Mouse (Mus musculus) MEL (cell line): ENCODE results near the gene Rnf141. TPM values are rescaled to one million over a fixed set of nuclear protein-coding genes. Genes with fewer than 3 reads are reported as not detected.

Source experiments
- DNase-seq: peaks from one replicate; pipeline ENCODE4 v3.0.0; 2011; ENCODE audit warnings: low read depth, low spot score
- H3K27ac ChIP-seq: 2 replicates; pipeline ENCODE4 v1.5.1; 2012; ENCODE audit warnings: low read depth, mild to moderate bottlenecking, control low read depth, low read length, moderate library complexity; ENCODE audit not compliant: control insufficient read depth
- H3K27me3 ChIP-seq, 2 experiments: fragments of 150-350 bp in 1 of 2; sonication (generic) in 1 of 2; 2 replicates each; pipeline ENCODE4 v1.6.1; 2012; ENCODE audit warnings: low read length in 2 of 2, mild to moderate bottlenecking in 2 of 2, improper control_type of control experiment in 1 of 2, moderate library complexity in 1 of 2; ENCODE audit not compliant: insufficient read depth in 2 of 2, control insufficient read depth in 1 of 2
- H3K36me3 ChIP-seq, 2 experiments: 2 replicates each; pipeline ENCODE4 v1.6.1; 2012 to 2014; ENCODE audit warnings: low read length in 2 of 2, improper control_type of control experiment in 1 of 2, inconsistent platforms in 1 of 2, mild to moderate bottlenecking in 1 of 2; ENCODE audit not compliant: insufficient read depth in 2 of 2, control insufficient read depth in 1 of 2
- H3K4me1 ChIP-seq, 2 experiments: fragments of 150-350 bp in 1 of 2; sonication (generic) in 1 of 2; 2 replicates each; pipeline ENCODE4 v1.6.1; 2012; ENCODE audit warnings: low read length in 2 of 2, improper control_type of control experiment in 1 of 2, mild to moderate bottlenecking in 1 of 2; ENCODE audit not compliant: insufficient read depth in 2 of 2, control insufficient read depth in 1 of 2
- H3K4me3 ChIP-seq, 2 experiments: fragments of 150-350 bp in 1 of 2; sonication (generic) in 1 of 2; 2 replicates each; pipeline ENCODE4 v1.5.1; 2012; ENCODE audit warnings: low read depth in 2 of 2, low read length in 2 of 2, mild to moderate bottlenecking in 2 of 2, moderate library complexity in 2 of 2, control low read depth in 1 of 2, improper control_type of control experiment in 1 of 2; ENCODE audit not compliant: control insufficient read depth in 1 of 2, insufficient read depth in 1 of 2
- H3K79me2 ChIP-seq: 2 replicates; pipeline ENCODE4 v1.6.1; 2012; ENCODE audit warnings: mild to moderate bottlenecking, low read length, moderate library complexity; ENCODE audit not compliant: control insufficient read depth, poor library complexity, insufficient read depth
- H3K9ac ChIP-seq: 2 replicates; pipeline ENCODE4 v1.6.1; 2012; ENCODE audit warnings: low read depth, mild to moderate bottlenecking, control low read depth, low read length, moderate library complexity; ENCODE audit not compliant: control insufficient read depth, poor library complexity, severe bottlenecking
- H3K9me3 ChIP-seq: fragments of 150-350 bp; sonication (generic); replicated peaks from 2 replicates; pipeline ENCODE4 v1.6.1; 2012; ENCODE audit warnings: mild to moderate bottlenecking, low read length, improper control_type of control experiment, moderate library complexity; ENCODE audit not compliant: insufficient read depth
- BHLHE40 ChIP-seq: IDR thresholded peaks from 2 replicates; pipeline ENCODE4 v1.6.1; 2012; ENCODE audit warnings: low read depth, mild to moderate bottlenecking, inconsistent platforms, low read length, improper control_type of control experiment, borderline replicate concordance
- CHD2 ChIP-seq: IDR thresholded peaks from 2 replicates; pipeline ENCODE4 v1.6.1; 2011; ENCODE audit warnings: low read length, improper control_type of control experiment
- CTCF ChIP-seq, 3 experiments: IDR thresholded peaks in 2 of 3; conservative IDR thresholded peaks in 1 of 3; 2 replicates each; pipeline ENCODE4 v1.5.1; 2011 to 2012; ENCODE audit warnings: low read length in 3 of 3, low read depth in 2 of 3, mild to moderate bottlenecking in 2 of 3, improper control_type of control experiment in 1 of 3, inconsistent platforms in 1 of 3, mixed read lengths in 1 of 3, moderate library complexity in 1 of 3; ENCODE audit not compliant: control insufficient read depth in 1 of 3, insufficient read depth in 1 of 3, poor library complexity in 1 of 3, severe bottlenecking in 1 of 3
- E2F4 ChIP-seq: IDR thresholded peaks from 2 replicates; pipeline ENCODE4 v1.6.1; 2011; ENCODE audit warnings: low read depth, low read length, improper control_type of control experiment, borderline replicate concordance
- ELF1 ChIP-seq: IDR thresholded peaks from 2 replicates; pipeline ENCODE4 v1.6.1; 2014; ENCODE audit warnings: low read depth, mild to moderate bottlenecking, inconsistent platforms, low read length, improper control_type of control experiment, moderate library complexity
- EP300 ChIP-seq, 2 experiments: IDR thresholded peaks; 2 replicates each; pipeline ENCODE4 v1.6.1; 2011; ENCODE audit warnings: improper control_type of control experiment in 2 of 2, low read length in 2 of 2, low read depth in 1 of 2, mild to moderate bottlenecking in 1 of 2
- ETS1 ChIP-seq: IDR thresholded peaks from 2 replicates; pipeline ENCODE4 v1.6.1; 2012; ENCODE audit warnings: low read depth, mild to moderate bottlenecking, inconsistent platforms, low read length, improper control_type of control experiment, moderate library complexity
- GABPA ChIP-seq: IDR thresholded peaks from 2 replicates; pipeline ENCODE4 v1.6.1; 2012; ENCODE audit warnings: low read depth, mild to moderate bottlenecking, inconsistent platforms, low read length, improper control_type of control experiment, moderate library complexity
- GATA1 ChIP-seq: IDR thresholded peaks from 2 replicates; pipeline ENCODE4 v1.6.1; 2011; ENCODE audit warnings: low read depth, low read length, improper control_type of control experiment
- HCFC1 ChIP-seq: IDR thresholded peaks from 2 replicates; pipeline ENCODE4 v1.6.1; 2012; ENCODE audit warnings: low read depth, mild to moderate bottlenecking, inconsistent platforms, low read length, improper control_type of control experiment, moderate library complexity
- JUND ChIP-seq: IDR thresholded peaks from 2 replicates; pipeline ENCODE4 v1.6.1; 2011; ENCODE audit warnings: low read depth, mild to moderate bottlenecking, improper control_type of control experiment, low read length
- KAT2A ChIP-seq: conservative IDR thresholded peaks from 2 replicates; pipeline ENCODE4 v1.6.1; 2012; ENCODE audit warnings: low read depth, low read length, improper control_type of control experiment, inconsistent platforms
- MAFK ChIP-seq: IDR thresholded peaks from 2 replicates; pipeline ENCODE4 v1.6.1; 2011; ENCODE audit warnings: low read depth, mild to moderate bottlenecking, low read length, improper control_type of control experiment, borderline replicate concordance
- MAZ ChIP-seq: IDR thresholded peaks from 2 replicates; pipeline ENCODE4 v1.6.1; 2012; ENCODE audit warnings: low read depth, mild to moderate bottlenecking, inconsistent platforms, low read length, improper control_type of control experiment
- MEF2A ChIP-seq: IDR thresholded peaks from 2 replicates; pipeline ENCODE4 v1.6.1; 2014; ENCODE audit warnings: low read depth, mild to moderate bottlenecking, inconsistent platforms, low read length, improper control_type of control experiment; ENCODE audit not compliant: poor library complexity, insufficient replicate concordance, severe bottlenecking; ENCODE audit errors: extremely low read depth
- MXI1 ChIP-seq: IDR thresholded peaks from 2 replicates; pipeline ENCODE4 v1.6.1; 2011; ENCODE audit warnings: mild to moderate bottlenecking, low read depth, low read length, improper control_type of control experiment
- MYC ChIP-seq: IDR thresholded peaks from 2 replicates; pipeline ENCODE4 v1.6.1; 2011; ENCODE audit warnings: low read depth, mild to moderate bottlenecking, low read length, improper control_type of control experiment, moderate library complexity
- NELFE ChIP-seq: IDR thresholded peaks from 2 replicates; pipeline ENCODE4 v1.6.1; 2011; ENCODE audit warnings: low read depth, low read length, improper control_type of control experiment
- NRF1 ChIP-seq: IDR thresholded peaks from 2 replicates; pipeline ENCODE4 v1.6.1; 2014; ENCODE audit warnings: low read depth, mild to moderate bottlenecking, inconsistent platforms, low read length, improper control_type of control experiment, moderate library complexity; ENCODE audit not compliant: poor library complexity, insufficient read depth, severe bottlenecking
- POLR2A ChIP-seq, 2 experiments: IDR thresholded peaks; 2 replicates each; pipeline ENCODE4 v1.6.1; 2011 to 2012; ENCODE audit warnings: low read length in 2 of 2, mild to moderate bottlenecking in 2 of 2, control low read depth in 1 of 2, improper control_type of control experiment in 1 of 2, low read depth in 1 of 2, moderate library complexity in 1 of 2; ENCODE audit not compliant: control insufficient read depth in 1 of 2, insufficient read depth in 1 of 2, poor library complexity in 1 of 2
- POLR2AphosphoS2 ChIP-seq: IDR thresholded peaks from 2 replicates; pipeline ENCODE4 v1.6.1; 2011; ENCODE audit warnings: low read length, improper control_type of control experiment
- POLR2AphosphoS5 ChIP-seq: IDR thresholded peaks from 2 replicates; pipeline ENCODE4 v1.6.1; 2012; ENCODE audit warnings: low read depth, borderline replicate concordance, mild to moderate bottlenecking, inconsistent platforms, low read length, moderate library complexity, mixed read lengths
- RAD21 ChIP-seq: IDR thresholded peaks from 2 replicates; pipeline ENCODE4 v1.6.1; 2011; ENCODE audit warnings: mild to moderate bottlenecking, low read depth, low read length, improper control_type of control experiment
- RCOR1 ChIP-seq: IDR thresholded peaks from 2 replicates; pipeline ENCODE4 v1.6.1; 2012; ENCODE audit warnings: low read depth, mild to moderate bottlenecking, inconsistent platforms, low read length, improper control_type of control experiment
- SIN3A ChIP-seq: IDR thresholded peaks from 2 replicates; pipeline ENCODE4 v1.6.1; 2012; ENCODE audit warnings: low read length, improper control_type of control experiment, inconsistent platforms
- SMC3 ChIP-seq: IDR thresholded peaks from 2 replicates; pipeline ENCODE4 v1.6.1; 2011; ENCODE audit warnings: low read depth, low read length, improper control_type of control experiment
- TBP ChIP-seq: IDR thresholded peaks from 2 replicates; pipeline ENCODE4 v1.8.0; 2011; ENCODE audit warnings: low read depth, low read length, improper control_type of control experiment
- TCF12 ChIP-seq: IDR thresholded peaks from 2 replicates; pipeline ENCODE4 v1.6.1; 2014; ENCODE audit warnings: low read depth, mild to moderate bottlenecking, inconsistent platforms, low read length, improper control_type of control experiment, moderate library complexity
- UBTF ChIP-seq: IDR thresholded peaks from 2 replicates; pipeline ENCODE4 v1.6.1; 2012; ENCODE audit warnings: low read depth, mild to moderate bottlenecking, inconsistent platforms, low read length, improper control_type of control experiment, moderate library complexity, borderline replicate concordance; ENCODE audit not compliant: insufficient read depth
- USF2 ChIP-seq, 2 experiments: IDR thresholded peaks; 2 replicates each; pipeline ENCODE4 v1.6.1; 2011 to 2012; ENCODE audit warnings: improper control_type of control experiment in 2 of 2, low read length in 2 of 2, borderline replicate concordance in 1 of 2, inconsistent platforms in 1 of 2, low read depth in 1 of 2, mild to moderate bottlenecking in 1 of 2; ENCODE audit not compliant: insufficient read depth in 1 of 2
- ZC3H11A ChIP-seq: IDR thresholded peaks from 2 replicates; pipeline ENCODE4 v1.6.1; 2012; ENCODE audit warnings: low read depth, mild to moderate bottlenecking, inconsistent platforms, low read length, improper control_type of control experiment
- ZKSCAN1 ChIP-seq: IDR thresholded peaks from 2 replicates; pipeline ENCODE4 v1.6.1; 2012; ENCODE audit warnings: low read depth, mild to moderate bottlenecking, inconsistent platforms, low read length, improper control_type of control experiment, moderate library complexity
- ZMIZ1 ChIP-seq: IDR thresholded peaks from 2 replicates; pipeline ENCODE4 v1.6.1; 2012; ENCODE audit warnings: low read depth, mild to moderate bottlenecking, inconsistent platforms, low read length, improper control_type of control experiment, moderate library complexity
- ZNF384 ChIP-seq: IDR thresholded peaks from 2 replicates; pipeline ENCODE4 v1.6.1; 2012; ENCODE audit warnings: low read depth, mild to moderate bottlenecking, inconsistent platforms, low read length, improper control_type of control experiment
- polyA plus RNA-seq, 2 experiments: library from polyadenylated mRNA; stranded (reverse) in 1 of 2; unstranded in 1 of 2; fragments of >175 nt in 1 of 2; fragments of >200 nt in 1 of 2; gene quantifications; 2 replicates each; pipeline versions ENCODE4 v1.2.1 to v1.2.4; 2012; ENCODE audit warnings: low replicate concordance in 2 of 2, low read depth in 1 of 2; ENCODE audit not compliant: insufficient read length in 2 of 2, insufficient read depth in 1 of 2, missing spikeins in 1 of 2
- total RNA-seq: library from RNA; depleted of rRNA; stranded (reverse); fragments of 300-350 nt; gene quantifications from 2 replicates; pipeline ENCODE4 v1.2.3, GENCODE M21; 2012

Rnf141 gene
- total and polyA plus RNA-seq, 3 experiments: 18.8 to 19.7 TPM; not detected in 1

- Histone ChIP-seq H3K4me1 (peaks cover 8 to 32% of the 10 kb centered on the region in 2 experiments; a peak in 3 of 4 replicates), H3K27ac (peak overlapping the region; percentile 1; the same call in 1 of the 2 replicates), H3K79me2 (no peaks in the 10 kb centered on the region; the same call in 1 of the 2 replicates), H3K36me3 (peaks cover 0 to 31% of the 10 kb centered on the region in 2 experiments; a peak in 2 of 4 replicates), H3K4me3 (peak overlapping the region; percentile 64 to 70), H3K27me3 (no peaks in the 10 kb centered on the region), H3K9me3 (no peaks in the 10 kb centered on the region), H3K9ac (peak overlapping the region; percentile 78)
- TF ChIP-seq USF2 (IDR thresholded peaks at IDR 0.05; ENCODE audit: borderline replicate concordance in 1 of 2, insufficient read depth in 1 of 2, low read depth in 1 of 2, low read length in 2 of 2) (no peak), ZKSCAN1 (no peak), MXI1 (no peak), SMC3 (no peak), TBP (0 out of 2 replicates have a peak, but pooled peaks have one; percentile 33), POLR2A (IDR thresholded peaks at IDR 0.05; ENCODE audit: control insufficient read depth in 1 of 2, insufficient read depth in 1 of 2, low read depth in 1 of 2, low read length in 2 of 2, poor library complexity in 1 of 2) (peak in 1 of 2 experiments; percentile 56; a peak in 2 of 4 replicates), ETS1 (peak; percentile 31; the same call in 1 of the 2 replicates), JUND (no peak), MYC (no peak), NELFE (peak; percentile 43; the same call in 1 of the 2 replicates), ZMIZ1 (no peak), MAFK (no peak), POLR2AphosphoS2 (no peak), TCF12 (no peak), POLR2AphosphoS5 (no peak), GATA1 (no peak), SIN3A (peak; percentile 38; the same call in 1 of the 2 replicates), RCOR1 (no peak), MEF2A (no peak), EP300 (IDR thresholded peaks at IDR 0.05; ENCODE audit: low read depth in 1 of 2, low read length in 2 of 2) (no peak), KAT2A (no peak), ZNF384 (no peak), MAZ (no peak), RAD21 (no peak), ZC3H11A (no peak), CTCF (IDR thresholded peaks at IDR 0.05 in 2 of 3, conservative IDR thresholded peaks at IDR 0.05 in 1 of 3; ENCODE audit: control insufficient read depth in 1 of 3, insufficient read depth in 1 of 3, low read depth in 2 of 3, low read length in 3 of 3, poor library complexity in 1 of 3, severe bottlenecking in 1 of 3) (no peak), BHLHE40 (no peak), UBTF (0 out of 2 replicates have a peak, but pooled peaks have one; percentile 29), GABPA (no peak), NRF1 (no peak), ELF1 (no peak), E2F4 (no peak), CHD2 (no peak), HCFC1 (peak; percentile 64)
- peak; percentile 76 for DNase-seq
Observed at GRCm38 (mm10) chr7:110769094-110769493, 75.2 kb downstream of the Rnf141 start.
